Mouse (Mus musculus): ENCODE data around the gene Proz. TPM values are rescaled to one million over a fixed set of nuclear protein-coding genes. Genes with fewer than 3 reads are reported as not detected.
A peak's percentile ranks its signal among the peaks of the same experiment; 100 is the strongest.

Gene Proz
- polyA plus RNA-seq (2015; fragmentation: Nextera tagmentation; extraction: Ambion mirVana): 6.7 and 7.4 TPM in 2 replicates

GRCm38 (mm10) chr8:13060441-13061150, at the start of gene Proz:
TSS of gene Proz (plus strand) at chr8:13060914.
- no peak within 1 kb of the TSS for H3K9ac ChIP-seq (ENCODE audit: low read length)
- TF ChIP-seq CTCF (IDR thresholded peaks at IDR 0.05; ENCODE audit: low read depth) (no peak), EP300 (optimal IDR thresholded peaks at IDR 0.05) (no peak)
- H3K4me2 ChIP-seq (replicated peaks; ENCODE audit: low read depth): no peak within 1 kb of the TSS
- H3K9me3 ChIP-seq (ENCODE audit: control insufficient read depth, low read length): no peaks in the 10 kb centered on the region
- no peaks in the 10 kb centered on the region for H3K4me1 ChIP-seq (replicated peaks; ENCODE audit: control insufficient read depth, insufficient read depth)
- no peak within 1 kb of the TSS for H3K4me3 ChIP-seq (ENCODE audit: low read depth, low read length)
- no peaks in the 10 kb centered on the region for H3K27me3 ChIP-seq (ENCODE audit: control insufficient read depth, insufficient read depth, low read length)
- H3K36me3 ChIP-seq (ENCODE audit: control insufficient read depth, insufficient read depth, low read length): no peaks in the 10 kb centered on the region
- ATAC-seq (ENCODE audit: low FRiP score, low TSS enrichment): peak; percentile 83
- WGBS: 58% methylated on average over 17 of the region's 17 CpGs
- no peak within 1 kb of the TSS for H3K27ac ChIP-seq (replicated peaks)
- DNase-seq (ENCODE audit: low spot score): peak; percentile 73

- ATAC-seq (ENCODE audit: low FRiP score, low TSS enrichment) (no peak), DNase-seq (ENCODE audit: low spot score) (peak; percentile 71)
- H3K4me1 ChIP-seq (replicated peaks; ENCODE audit: control insufficient read depth, insufficient read depth): no peaks in the 10 kb centered on the region
- H3K27me3 ChIP-seq (ENCODE audit: control insufficient read depth, insufficient read depth, low read length): no peaks in the 10 kb centered on the region
- no peak overlapping the region for H3K9ac ChIP-seq (ENCODE audit: low read length)
- H3K4me2 ChIP-seq (replicated peaks; ENCODE audit: low read depth): no peak overlapping the region
- 42% methylated on average over 4 of the region's 4 CpGs for WGBS
- TF ChIP-seq EP300 (optimal IDR thresholded peaks at IDR 0.05): no peak
- TF ChIP-seq CTCF (IDR thresholded peaks at IDR 0.05; ENCODE audit: low read depth): 0 out of 2 replicates have a peak, but pooled peaks have one; percentile 13
- no peaks in the 10 kb centered on the region for H3K36me3 ChIP-seq (ENCODE audit: control insufficient read depth, insufficient read depth, low read length)
- no peaks in the 10 kb centered on the region for H3K9me3 ChIP-seq (ENCODE audit: control insufficient read depth, low read length)
- no peak overlapping the region for H3K4me3 ChIP-seq (ENCODE audit: low read depth, low read length)
- H3K27ac ChIP-seq (replicated peaks): no peak overlapping the region
Observed at GRCm38 (mm10) chr8:13019560-13019959, 41.2 kb upstream of the Proz start.

GRCm38 (mm10) chr8:13021830-13022229, 38.9 kb upstream of the Proz start:
- 93% methylated on average over 8 of the region's 8 CpGs for WGBS
- no peak for ATAC-seq (ENCODE audit: low FRiP score, low TSS enrichment)

GRCm38 (mm10) chr8:13025487-13026224, 35.1 kb upstream of the Proz start, which contains the start of gene F7:
TSS of gene F7 (plus strand) at chr8:13026034.
- DNase-seq (ENCODE audit: low spot score) (no peak), ATAC-seq (ENCODE audit: low FRiP score, low TSS enrichment) (0 out of 2 replicates have a peak, but pooled peaks have one; percentile 30)
- WGBS: 61% methylated on average over 10 of the region's 10 CpGs

More at GRCm38 (mm10) chr8:13021830-13022229, 38.9 kb upstream of the Proz start:
- Histone ChIP-seq H3K9me3 (ENCODE audit: control insufficient read depth, low read length) (no peaks in the 10 kb centered on the region), H3K4me2 (replicated peaks; ENCODE audit: low read depth) (no peak overlapping the region), H3K4me1 (replicated peaks; ENCODE audit: control insufficient read depth, insufficient read depth) (no peaks in the 10 kb centered on the region), H3K27ac (replicated peaks) (no peak overlapping the region), H3K27me3 (ENCODE audit: control insufficient read depth, insufficient read depth, low read length) (no peaks in the 10 kb centered on the region), H3K36me3 (ENCODE audit: control insufficient read depth, insufficient read depth, low read length) (no peaks in the 10 kb centered on the region), H3K9ac (ENCODE audit: low read length) (no peak overlapping the region), H3K4me3 (ENCODE audit: low read depth, low read length) (no peak overlapping the region)
- no peak for TF ChIP-seq EP300 (optimal IDR thresholded peaks at IDR 0.05)
- TF ChIP-seq CTCF (IDR thresholded peaks at IDR 0.05; ENCODE audit: low read depth): no peak
- no peak for DNase-seq (ENCODE audit: low spot score)

GRCm38 (mm10) chr8:13027615-13028014, 33.1 kb upstream of the Proz start:
- TF ChIP-seq CTCF (IDR thresholded peaks at IDR 0.05; ENCODE audit: low read depth): no peak
- TF ChIP-seq EP300 (optimal IDR thresholded peaks at IDR 0.05): no peak
- no peak overlapping the region for H3K4me3 ChIP-seq (ENCODE audit: low read depth, low read length)
- WGBS: 77% methylated on average over 5 of the region's 5 CpGs

More at GRCm38 (mm10) chr8:13025487-13026224, 35.1 kb upstream of the Proz start, which contains the start of gene F7:
- Histone ChIP-seq H3K27ac (replicated peaks) (no peak within 1 kb of the TSS), H3K27me3 (ENCODE audit: control insufficient read depth, insufficient read depth, low read length) (no peaks in the 10 kb centered on the region), H3K4me2 (replicated peaks; ENCODE audit: low read depth) (no peak within 1 kb of the TSS), H3K4me3 (ENCODE audit: low read depth, low read length) (no peak within 1 kb of the TSS), H3K9me3 (ENCODE audit: control insufficient read depth, low read length) (no peaks in the 10 kb centered on the region), H3K4me1 (replicated peaks; ENCODE audit: control insufficient read depth, insufficient read depth) (no peaks in the 10 kb centered on the region), H3K9ac (ENCODE audit: low read length) (no peak within 1 kb of the TSS), H3K36me3 (ENCODE audit: control insufficient read depth, insufficient read depth, low read length) (no peaks in the 10 kb centered on the region)
- no peak for TF ChIP-seq CTCF (IDR thresholded peaks at IDR 0.05; ENCODE audit: low read depth)
- no peak for TF ChIP-seq EP300 (optimal IDR thresholded peaks at IDR 0.05)

More at GRCm38 (mm10) chr8:13027615-13028014, 33.1 kb upstream of the Proz start:
- Histone ChIP-seq H3K4me2 (replicated peaks; ENCODE audit: low read depth) (no peak overlapping the region), H3K36me3 (ENCODE audit: control insufficient read depth, insufficient read depth, low read length) (no peaks in the 10 kb centered on the region), H3K9ac (ENCODE audit: low read length) (no peak overlapping the region), H3K9me3 (ENCODE audit: control insufficient read depth, low read length) (no peaks in the 10 kb centered on the region), H3K27me3 (ENCODE audit: control insufficient read depth, insufficient read depth, low read length) (no peaks in the 10 kb centered on the region), H3K4me1 (replicated peaks; ENCODE audit: control insufficient read depth, insufficient read depth) (no peaks in the 10 kb centered on the region), H3K27ac (replicated peaks) (no peak overlapping the region)
- ATAC-seq (ENCODE audit: low FRiP score, low TSS enrichment) (no peak), DNase-seq (ENCODE audit: low spot score) (no peak)
